Mouse (Mus musculus) midbrain, postnatal 0 days (tissue): ENCODE results near the gene Rab29. TPM values are rescaled to one million over a fixed set of nuclear protein-coding genes. Genes with fewer than 3 reads are reported as not detected.

Experiments used
- ATAC-seq: fragments of 200-750 bp; cut with Nextera tagmentation; 2 replicates; pipeline ENCODE4 v1.8.0; 2017; ENCODE audit warnings: moderate number of reproducible peaks, mild to moderate bottlenecking, moderate TSS enrichment, moderate library complexity; ENCODE audit not compliant: low FRiP score
- DNase-seq: peaks from one replicate; pipeline ENCODE4 v3.0.0-alpha.2; 2015; ENCODE audit warnings: low spot score
- H3K27ac ChIP-seq: fragments of 300-500 bp; sonication (generic); 2 replicates; pipeline ENCODE4 v1.5.1; 2014; ENCODE audit warnings: low read depth, mild to moderate bottlenecking, low read length, mixed read lengths
- H3K27me3 ChIP-seq: fragments of 300-500 bp; sonication (generic); 2 replicates; pipeline ENCODE4 v1.6.1; 2014; ENCODE audit warnings: low read length, control low read depth, mixed read lengths; ENCODE audit not compliant: insufficient read depth
- H3K36me3 ChIP-seq: fragments of 300-500 bp; sonication (generic); 2 replicates; pipeline ENCODE4 v1.6.1; 2014; ENCODE audit warnings: low read length, control low read depth, mixed read lengths; ENCODE audit not compliant: insufficient read depth
- H3K4me1 ChIP-seq: fragments of 300-500 bp; sonication (generic); 2 replicates; pipeline ENCODE4 v1.6.1; 2014; ENCODE audit warnings: mild to moderate bottlenecking, control low read depth, antibody characterized with exemption, low read length, mixed read lengths; ENCODE audit not compliant: insufficient read depth
- H3K4me2 ChIP-seq: fragments of 300-500 bp; sonication (generic); 2 replicates; pipeline ENCODE4 v1.6.1; 2014; ENCODE audit warnings: low read depth, mild to moderate bottlenecking, low read length, mixed read lengths; ENCODE audit not compliant: poor library complexity, severe bottlenecking
- H3K4me3 ChIP-seq: fragments of 300-500 bp; sonication (generic); 2 replicates; pipeline ENCODE4 v1.5.1; 2014; ENCODE audit warnings: low read depth, mild to moderate bottlenecking, low read length, moderate library complexity
- H3K9ac ChIP-seq: fragments of 300-500 bp; sonication (generic); replicated peaks from 2 replicates; pipeline ENCODE4 v1.6.1; 2014; ENCODE audit warnings: mild to moderate bottlenecking, low read length, moderate library complexity, mixed read lengths; ENCODE audit not compliant: poor library complexity, severe bottlenecking
- H3K9me3 ChIP-seq: fragments of 300-500 bp; sonication (generic); 2 replicates; pipeline ENCODE4 v1.6.1; 2016; ENCODE audit warnings: low read length, control low read depth
- CTCF ChIP-seq: IDR thresholded peaks from 2 replicates; pipeline ENCODE4 v1.5.1; 2016; ENCODE audit warnings: antibody characterized with exemption, mild to moderate bottlenecking
- WGBS: fragments of 180-500 bp; shearing (Covaris S2); extraction: QIAGEN DNeasy Blood & Tissue Kit; methylation state at CpG from one replicate; pipeline ENCODE4 v1.1.7; 2014; 5-methylcytosine and 5-hydroxymethylcytosine counted together
- polyA plus RNA-seq: library from polyadenylated mRNA; unstranded; fragments of >200 nt; fragmentation: Nextera tagmentation; extraction: Ambion mirVana; gene quantifications from 2 replicates; pipeline ENCODE4 v1.2.1, GENCODE M21; 2015
- total RNA-seq: library from RNA; depleted of rRNA; stranded (reverse); fragments of >200 nt; gene quantifications from 2 replicates; pipeline ENCODE4 v1.2.3, GENCODE M21; 2014; rRNA removed

Gene Rab29
- total and polyA plus RNA-seq, 2 experiments from 2014 or later = 6.6 to 7.8 TPM

DNA sequence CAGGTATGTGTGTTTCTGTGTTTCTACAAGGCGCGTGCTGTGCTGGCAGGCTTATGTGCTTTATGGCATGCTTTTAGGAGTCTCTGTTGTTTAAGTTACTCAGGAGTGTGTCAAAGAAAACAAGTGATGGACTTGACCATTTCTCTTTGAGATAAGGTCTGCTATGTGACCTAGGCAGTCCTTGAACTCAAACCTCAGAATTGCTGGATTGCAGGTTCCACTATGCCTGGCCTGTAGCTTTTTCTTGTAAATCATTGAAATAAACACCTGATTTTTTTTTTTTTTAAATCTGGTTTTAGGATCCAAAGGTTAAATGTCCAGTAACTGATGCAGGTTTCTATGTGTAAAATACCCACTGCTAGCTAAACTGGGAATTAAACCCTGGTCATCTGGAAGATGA lies 52.0 kb downstream of the Rab29 start:
- no peaks in the 10 kb centered on the region for H3K9me3 ChIP-seq
- WGBS = 100% methylated on average over 2 of the region's 2 CpGs
- TF ChIP-seq CTCF = no peak
- no peak overlapping the region for H3K9ac ChIP-seq
- H3K27me3 ChIP-seq = no peaks in the 10 kb centered on the region
- H3K36me3 ChIP-seq = peaks cover 3% of the 10 kb centered on the region
- no peak for DNase-seq
- no peak overlapping the region for H3K4me2 ChIP-seq
- ATAC-seq = no peak
- no peak overlapping the region for H3K27ac ChIP-seq
- no peak overlapping the region for H3K4me3 ChIP-seq
- H3K4me1 ChIP-seq = no peaks in the 10 kb centered on the region

DNA sequence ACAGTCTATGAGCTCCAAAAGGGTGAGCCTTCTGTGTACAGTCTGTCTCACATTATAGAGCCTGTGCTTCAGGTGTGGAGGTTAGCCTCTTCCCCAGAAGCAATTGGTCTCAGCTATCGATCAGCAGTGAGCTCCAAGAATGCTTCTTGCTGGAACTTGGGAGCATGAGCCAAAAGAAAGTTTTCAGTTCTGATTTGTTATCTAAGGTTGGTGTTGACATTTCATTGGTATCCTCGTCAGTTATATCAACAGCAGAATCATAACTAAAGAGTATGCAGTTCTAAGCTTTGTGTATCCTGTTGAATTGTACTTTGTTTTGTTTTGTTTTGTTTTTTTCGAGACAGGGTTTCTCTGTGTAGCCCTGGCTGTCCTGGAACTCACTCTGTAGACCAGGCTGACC lies 55.1 kb downstream of the Rab29 start:
- H3K4me1 ChIP-seq = no peaks in the 10 kb centered on the region
- peaks cover 9% of the 10 kb centered on the region for H3K36me3 ChIP-seq
- DNase-seq (no peak), ATAC-seq (no peak)
- 91% methylated on average over 3 of the region's 3 CpGs for WGBS
- no peaks in the 10 kb centered on the region for H3K9me3 ChIP-seq
- no peak overlapping the region for H3K4me3 ChIP-seq
- no peaks in the 10 kb centered on the region for H3K27me3 ChIP-seq
- H3K27ac ChIP-seq = no peak overlapping the region
- H3K4me2 ChIP-seq = no peak overlapping the region
- H3K9ac ChIP-seq = no peak overlapping the region
- no peak for TF ChIP-seq CTCF

Other genes starting within 250 kb of the Rab29 start
- gene Ctse, start 228.9 kb upstream of the Rab29 start, total RNA-seq = 0.11 TPM in 1 of 2 replicates, not detected in the other
- 0.09 TPM in 1 of 2 replicates, not detected in the other for gene Ctse, start 228.9 kb upstream of the Rab29 start, polyA plus RNA-seq
- gene Rab7b, start 178.5 kb upstream of the Rab29 start, total RNA-seq = 1.2 and 2.8 TPM in 2 replicates
- gene Rab7b, start 178.5 kb upstream of the Rab29 start, polyA plus RNA-seq = 1.4 and 1.7 TPM in 2 replicates
- 0.44 TPM in 1 of 2 replicates, not detected in the other for gene Slc26a9, start 123.2 kb upstream of the Rab29 start, total RNA-seq
- 0.10 and 0.14 TPM in 2 replicates for gene Slc26a9, start 123.2 kb upstream of the Rab29 start, polyA plus RNA-seq
- gene Pm20d1, start 69.8 kb upstream of the Rab29 start, total RNA-seq = 0.05 TPM in 2 replicates
- gene Pm20d1, start 69.8 kb upstream of the Rab29 start, polyA plus RNA-seq = 0.29 and 0.38 TPM in 2 replicates
- 39.6 and 45.5 TPM in 2 replicates for gene Slc41a1, start 39.7 kb upstream of the Rab29 start, total RNA-seq
- 21.0 and 22.1 TPM in 2 replicates for gene Slc41a1, start 39.7 kb upstream of the Rab29 start, polyA plus RNA-seq
- gene Nucks1, start 43.3 kb downstream of the Rab29 start, total RNA-seq = 121 and 140 TPM in 2 replicates
- 41.3 and 51.7 TPM in 2 replicates for gene Nucks1, start 43.3 kb downstream of the Rab29 start, polyA plus RNA-seq
- gene Slc45a3, start 95.7 kb downstream of the Rab29 start, total RNA-seq = 0.80 and 1.3 TPM in 2 replicates
- 0.38 and 0.63 TPM in 2 replicates for gene Slc45a3, start 95.7 kb downstream of the Rab29 start, polyA plus RNA-seq
- 17.6 and 23.4 TPM in 2 replicates for gene Elk4, start 140.4 kb downstream of the Rab29 start, total RNA-seq
- 6.0 and 8.1 TPM in 2 replicates for gene Elk4, start 140.4 kb downstream of the Rab29 start, polyA plus RNA-seq
- gene Mfsd4a, start 200.8 kb downstream of the Rab29 start, total RNA-seq = 4.6 and 9.2 TPM in 2 replicates
- 9.0 and 9.9 TPM in 2 replicates for gene Mfsd4a, start 200.8 kb downstream of the Rab29 start, polyA plus RNA-seq